Mouse (Mus musculus): Measurements from ENCODE around the gene Itga11.
A peak's percentile ranks its signal among the peaks of the same experiment; 100 is the strongest.

The Itga11 gene

GRCm38 (mm10) chr9:62689748-62690147 lies 12.1 kb downstream of the Itga11 start:
- DNase-seq, result no peak

- peak in 1 of 2 experiments; percentile 10 for DNase-seq
These were observed 16.4 kb downstream of the Itga11 start for GRCm38 (mm10) chr9:62694054-62694453.

DNA sequence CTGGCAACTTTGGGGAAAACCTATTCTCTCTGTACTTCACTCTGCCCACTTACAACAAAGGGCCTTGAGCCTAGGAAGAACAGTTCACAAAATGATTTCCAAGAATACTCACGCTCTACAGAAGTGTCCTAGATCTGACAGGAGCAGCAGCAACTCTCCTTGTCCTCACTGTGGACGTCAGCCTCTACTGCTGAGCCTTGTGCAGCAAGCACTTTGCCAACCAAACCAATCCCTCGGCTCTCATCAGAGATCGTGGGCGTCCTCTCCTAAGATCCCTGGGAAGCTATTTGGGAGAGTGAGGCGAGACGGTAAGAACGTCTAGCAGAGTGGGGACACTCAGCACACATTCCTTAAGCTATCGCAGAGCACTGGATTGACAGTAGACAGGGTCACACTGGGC lies 17.6 kb downstream of the Itga11 start:
- no peak for DNase-seq

GRCm38 (mm10) chr9:62696799-62697198 lies 19.2 kb downstream of the Itga11 start:
- no peak for DNase-seq

GRCm38 (mm10) chr9:62707267-62707666 lies 29.6 kb downstream of the Itga11 start:
- no peak for DNase-seq

- no peak for DNase-seq
These were observed 30.2 kb downstream of the Itga11 start for GRCm38 (mm10) chr9:62707870-62708269.

- no peak for DNase-seq
These were observed 32.4 kb downstream of the Itga11 start for GRCm38 (mm10) chr9:62709983-62710382.

GRCm38 (mm10) chr9:62712374-62712773 lies 34.7 kb downstream of the Itga11 start:
- DNase-seq, result peak in 1 of 2 experiments; percentile 23

- DNase-seq, result peak; percentile 29 to 54
These were observed 35.4 kb downstream of the Itga11 start for GRCm38 (mm10) chr9:62713040-62713439.

DNA sequence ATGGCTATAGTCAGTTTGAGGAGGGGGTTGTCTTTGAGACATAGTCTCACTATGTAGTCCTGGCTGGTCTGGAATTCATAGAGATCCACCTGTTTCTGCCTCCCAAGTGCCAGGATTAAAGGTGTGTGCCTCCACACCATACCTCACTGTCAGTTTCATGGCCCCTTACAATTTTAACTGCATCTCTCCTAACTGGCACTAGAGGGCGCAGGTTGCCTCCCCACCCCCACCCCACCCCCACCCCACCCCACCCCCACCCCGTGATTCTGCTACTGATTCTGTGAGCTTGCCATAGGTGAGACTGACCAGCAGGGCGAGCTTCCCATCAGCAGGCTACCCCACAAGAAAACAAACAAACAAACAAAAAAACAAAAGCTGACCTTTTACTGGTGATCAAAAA lies 36.7 kb downstream of the Itga11 start:
- DNase-seq, result no peak

- DNase-seq, result no peak
These were observed 40.4 kb downstream of the Itga11 start for GRCm38 (mm10) chr9:62717982-62718381.

- no peak for DNase-seq
These were observed 44.2 kb downstream of the Itga11 start for GRCm38 (mm10) chr9:62721791-62722190.

DNA sequence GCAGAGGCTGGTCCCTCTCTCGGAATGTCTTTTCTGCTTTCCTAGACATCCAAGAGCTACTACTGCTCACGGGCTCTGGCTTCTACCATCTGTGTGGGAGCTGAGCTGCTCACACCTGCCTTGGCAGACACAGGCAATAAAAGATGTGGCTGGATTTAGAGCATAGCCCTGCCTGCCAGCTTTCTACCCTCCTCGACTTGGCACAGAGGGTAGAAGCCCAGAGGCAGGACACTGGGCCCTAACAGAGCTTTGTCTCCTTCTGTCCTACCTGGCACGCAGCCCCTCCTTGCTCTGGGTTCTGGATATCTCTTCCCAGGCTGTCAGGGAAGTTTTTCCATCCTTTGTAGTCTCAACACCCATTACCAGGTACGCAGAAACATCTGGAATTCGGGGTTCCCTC lies 45.1 kb downstream of the Itga11 start:
- no peak for DNase-seq

DNA sequence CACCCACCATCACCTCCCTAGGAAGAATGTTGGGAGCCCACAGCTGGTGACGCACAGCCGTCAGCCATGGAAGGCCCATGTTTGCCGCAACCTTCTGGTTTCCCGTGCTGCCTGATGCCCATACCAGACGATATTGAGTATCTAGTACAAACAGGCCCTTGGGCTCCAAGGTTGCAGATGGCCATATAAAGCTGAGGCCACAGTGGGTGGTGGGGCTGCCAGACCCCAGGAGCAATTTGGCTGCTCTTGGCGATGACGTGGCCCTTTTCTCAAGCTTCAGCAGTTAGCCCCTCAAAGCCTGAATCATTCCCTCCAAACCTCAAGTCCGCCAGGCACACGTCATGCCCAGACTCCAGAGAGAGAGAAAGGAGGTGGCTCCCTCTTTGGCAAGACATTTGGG lies 46.5 kb downstream of the Itga11 start:
- no peak for DNase-seq

- no peak for DNase-seq
These were observed 47.6 kb downstream of the Itga11 start for GRCm38 (mm10) chr9:62725247-62725646.

- peak in 1 of 2 experiments; percentile 44 for DNase-seq
These were observed 48.8 kb downstream of the Itga11 start for GRCm38 (mm10) chr9:62726472-62726871.

- DNase-seq, result peak; percentile 77 to 88
These were observed 67.1 kb downstream of the Itga11 start for GRCm38 (mm10) chr9:62744558-62745275.

DNA sequence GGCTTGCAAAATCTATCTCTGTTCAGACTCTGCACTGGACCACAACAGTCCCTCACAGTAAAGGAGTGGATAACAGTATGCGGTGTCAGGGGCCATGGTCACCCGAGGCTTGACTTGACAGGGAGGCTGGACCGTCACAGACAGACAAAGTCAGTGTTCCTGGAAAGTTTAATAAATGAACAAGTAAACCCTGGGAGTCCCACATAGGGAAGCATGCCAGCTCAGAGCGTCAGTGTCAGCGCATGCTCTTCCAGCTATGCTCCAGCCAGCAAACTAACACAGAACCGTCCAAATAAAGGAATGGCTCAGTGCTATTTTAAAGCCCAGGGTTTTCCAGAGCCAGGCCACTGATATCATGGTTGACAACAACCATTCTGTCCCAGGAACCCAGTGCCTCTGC lies 69.0 kb downstream of the Itga11 start:
- no peak for DNase-seq

- DNase-seq, result no peak
These were observed 72.0 kb downstream of the Itga11 start for GRCm38 (mm10) chr9:62749666-62750065.

- no peak for DNase-seq
These were observed 72.8 kb downstream of the Itga11 start for GRCm38 (mm10) chr9:62750381-62750780.

DNA sequence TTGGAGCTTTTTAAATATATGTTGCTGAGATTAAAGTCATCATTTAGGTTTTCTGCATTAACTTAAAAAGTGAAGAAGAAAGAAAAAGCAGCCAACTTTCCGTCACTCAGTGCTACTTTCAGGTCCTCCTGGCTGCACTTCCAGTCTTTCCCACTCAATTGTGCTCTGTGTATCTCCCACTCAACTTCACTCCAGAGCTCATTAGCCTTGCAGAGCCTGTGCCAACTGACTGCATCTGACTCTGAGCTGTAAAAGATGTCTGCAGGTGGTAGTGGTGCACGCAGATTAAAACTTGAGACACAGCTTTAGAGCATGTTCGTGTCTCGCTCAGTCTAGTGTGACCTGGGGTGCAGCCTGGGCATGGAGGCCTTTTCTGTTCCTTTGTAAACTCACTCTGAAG lies 80.7 kb downstream of the Itga11 start:
- DNase-seq, result no peak

DNA sequence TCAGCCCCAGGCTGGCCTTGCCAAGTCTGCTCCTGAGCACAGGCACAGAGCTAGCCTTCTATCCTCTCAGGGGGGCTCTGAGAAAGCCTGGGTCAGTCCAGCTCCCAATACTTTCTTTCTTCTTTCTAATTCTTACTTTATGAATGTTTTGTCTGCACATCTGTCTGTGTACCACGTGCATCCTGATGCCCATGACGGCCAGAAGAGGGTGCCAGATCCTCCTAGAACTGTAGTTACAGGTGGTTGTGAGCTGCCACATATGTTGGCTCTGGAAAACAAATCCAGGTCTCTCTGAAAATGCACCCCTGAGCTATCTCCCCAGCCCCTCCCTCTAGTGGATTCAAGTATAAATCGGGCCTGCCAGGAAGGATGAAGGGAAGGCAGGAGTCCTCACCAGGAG lies 82.0 kb downstream of the Itga11 start:
- DNase-seq, result no peak

DNA sequence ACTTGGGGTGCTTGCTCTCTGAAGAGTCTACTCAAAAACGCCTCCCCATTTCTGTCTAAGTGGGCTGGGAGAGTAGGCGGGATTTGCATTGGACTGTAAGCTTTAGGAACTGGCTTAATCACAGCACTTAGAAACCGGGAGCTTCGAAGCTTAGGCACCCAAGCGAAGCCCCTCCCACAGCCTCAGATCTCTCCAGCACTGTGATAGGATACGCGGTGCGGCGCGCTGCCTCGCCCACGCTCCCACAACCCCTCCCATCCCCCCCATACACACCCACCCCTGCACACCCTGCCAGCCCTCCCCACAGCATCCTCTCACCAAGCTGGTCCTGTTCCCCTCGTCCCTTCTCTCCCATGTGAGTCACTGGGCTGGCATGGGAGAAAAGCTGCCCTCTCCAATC lies 85.9 kb downstream of the Itga11 start:
- no peak for DNase-seq

DNA sequence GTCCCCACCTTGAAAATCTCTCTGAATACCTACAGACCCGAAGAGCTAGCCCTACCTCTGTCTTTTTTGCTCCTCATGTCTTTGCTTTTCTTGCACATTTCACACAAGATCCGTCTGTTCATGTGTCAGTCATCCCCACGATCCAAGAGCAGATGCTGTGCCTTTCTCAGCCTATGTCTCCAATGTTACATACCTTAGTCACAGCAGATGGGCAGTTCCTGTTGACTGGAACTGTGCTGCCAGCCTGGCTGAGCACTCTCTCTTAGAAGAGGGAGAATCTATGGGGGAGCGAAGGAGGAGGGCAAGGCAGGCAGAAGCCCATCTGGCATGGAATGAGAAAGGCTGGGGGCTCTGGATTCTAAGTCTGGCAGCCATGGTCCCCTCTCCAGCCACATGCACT lies 87.7 kb downstream of the Itga11 start:
- no peak for DNase-seq

GRCm38 (mm10) chr9:62767464-62767863 lies 89.8 kb downstream of the Itga11 start:
- no peak for DNase-seq

All from cerebellum, postnatal 14 days (tissue).